Mouse (Mus musculus) lung, embryonic 15.5 days (tissue): ENCODE data around the gene Vezt. TPM values are rescaled to one million over a fixed set of nuclear protein-coding genes. Genes with fewer than 3 reads are reported as not detected.
A peak's percentile ranks its signal among the peaks of the same experiment; 100 is the strongest.

Source experiments
- ATAC-seq: fragments of 200-750 bp; cut with Nextera tagmentation; 2 replicates; pipeline ENCODE4 v1.8.0; 2017; ENCODE audit warnings: moderate number of reproducible peaks, borderline replicate concordance; ENCODE audit not compliant: low FRiP score, low TSS enrichment; ENCODE audit errors: extremely low read depth
- H3K27ac ChIP-seq: fragments of 300-500 bp; sonication (generic); 2 replicates; pipeline ENCODE4 v1.5.1; 2015; ENCODE audit warnings: moderate library complexity, mild to moderate bottlenecking, inconsistent platforms
- H3K27me3 ChIP-seq: fragments of 300-500 bp; sonication (generic); 2 replicates; pipeline ENCODE4 v1.6.1; 2015; ENCODE audit warnings: inconsistent platforms
- H3K36me3 ChIP-seq: fragments of 300-500 bp; sonication (generic); 2 replicates; pipeline ENCODE4 v1.6.1; 2015; ENCODE audit warnings: inconsistent platforms
- H3K4me1 ChIP-seq: fragments of 300-500 bp; sonication (generic); 2 replicates; pipeline ENCODE4 v1.6.1; 2015; ENCODE audit warnings: inconsistent platforms
- H3K4me2 ChIP-seq: fragments of 300-500 bp; sonication (generic); 2 replicates; pipeline ENCODE4 v1.6.1; 2015; ENCODE audit warnings: inconsistent platforms, mild to moderate bottlenecking, moderate library complexity
- H3K4me3 ChIP-seq: fragments of 300-500 bp; sonication (generic); 2 replicates; pipeline ENCODE4 v1.5.1; 2015; ENCODE audit warnings: mild to moderate bottlenecking, inconsistent platforms
- H3K9ac ChIP-seq: fragments of 300-500 bp; sonication (generic); 2 replicates; pipeline ENCODE4 v1.6.1; 2015; ENCODE audit warnings: inconsistent platforms
- H3K9me3 ChIP-seq: fragments of 300-500 bp; sonication (generic); 2 replicates; pipeline ENCODE4 v1.6.1; 2016; ENCODE audit warnings: inconsistent platforms
- WGBS: fragments of 180-500 bp; shearing (Covaris S2); methylation state at CpG from one replicate; pipeline ENCODE4 v1.1.7; 2015; 5-methylcytosine and 5-hydroxymethylcytosine counted together
- polyA plus RNA-seq: library from polyadenylated mRNA; unstranded; fragments of >200 nt; fragmentation: Nextera tagmentation; extraction: Ambion mirVana; gene quantifications from 2 replicates; pipeline ENCODE4 v1.2.1, GENCODE M21; 2015

Vezt gene
- 27.8 TPM in 2 replicates for polyA plus RNA-seq

- Histone ChIP-seq H3K27me3 (no peaks in the 10 kb centered on the region), H3K9ac (peak within 1 kb of the TSS; percentile 86), H3K4me1 (peaks cover 23% of the 10 kb centered on the region), H3K4me2 (peak within 1 kb of the TSS; percentile 78), H3K36me3 (no peaks in the 10 kb centered on the region), H3K4me3 (peak within 1 kb of the TSS; percentile 79), H3K27ac (peak within 1 kb of the TSS; percentile 41), H3K9me3 (no peaks in the 10 kb centered on the region)
- peak; percentile 99 for ATAC-seq
- under 1% methylated on average over 77 of the region's 77 CpGs for WGBS
These were observed at the start of gene Vezt, which contains the start of gene Fgd6 for GRCm38 (mm10) chr10:94035658-94036374. Gene Vezt, minus strand, starts transcription at chr10:94035817. Gene Fgd6, plus strand, starts transcription at chr10:94036001.

- WGBS = 36% methylated on average over 7 of the region's 7 CpGs
- H3K27ac ChIP-seq = no peak overlapping the region
- ATAC-seq = no peak
- H3K4me3 ChIP-seq = no peak overlapping the region
- H3K27me3 ChIP-seq = no peaks in the 10 kb centered on the region
- H3K4me2 ChIP-seq = no peak overlapping the region
- H3K9ac ChIP-seq = no peak overlapping the region
- no peaks in the 10 kb centered on the region for H3K9me3 ChIP-seq
- peaks cover 5% of the 10 kb centered on the region; the same call in 1 of the 2 replicates for H3K4me1 ChIP-seq
- H3K36me3 ChIP-seq = no peaks in the 10 kb centered on the region
These were observed 46.6 kb upstream of the Vezt start for GRCm38 (mm10) chr10:94082040-94082734.

- Histone ChIP-seq H3K4me1 (peaks cover 5% of the 10 kb centered on the region; the same call in 1 of the 2 replicates), H3K27me3 (no peaks in the 10 kb centered on the region), H3K27ac (no peak overlapping the region), H3K4me3 (no peak overlapping the region), H3K36me3 (no peaks in the 10 kb centered on the region), H3K9me3 (no peaks in the 10 kb centered on the region), H3K9ac (no peak overlapping the region), H3K4me2 (no peak overlapping the region)
- ATAC-seq = no peak
- 66% methylated on average over 3 of the region's 3 CpGs for WGBS
These were observed 45.1 kb upstream of the Vezt start for GRCm38 (mm10) chr10:94080740-94081139.

- Histone ChIP-seq H3K4me2 (no peak overlapping the region), H3K36me3 (no peaks in the 10 kb centered on the region), H3K9me3 (no peaks in the 10 kb centered on the region), H3K4me1 (peaks cover 13% of the 10 kb centered on the region), H3K4me3 (no peak overlapping the region), H3K27me3 (no peaks in the 10 kb centered on the region), H3K9ac (no peak overlapping the region), H3K27ac (0 out of 2 replicates have a peak overlapping the region, but pooled peaks have one; percentile 25)
- 86% methylated on average over 14 of the region's 14 CpGs for WGBS
- ATAC-seq = no peak
These were observed 41.6 kb upstream of the Vezt start for GRCm38 (mm10) chr10:94076966-94077825.

GRCm38 (mm10) chr10:94072916-94073465, 37.4 kb upstream of the Vezt start:
- Histone ChIP-seq H3K4me2 (no peak overlapping the region), H3K36me3 (no peaks in the 10 kb centered on the region), H3K27me3 (no peaks in the 10 kb centered on the region), H3K4me1 (peaks cover 13% of the 10 kb centered on the region), H3K9me3 (no peaks in the 10 kb centered on the region), H3K4me3 (no peak overlapping the region), H3K27ac (peak overlapping the region; percentile 46; the same call in 1 of the 2 replicates), H3K9ac (no peak overlapping the region)
- 61% methylated on average over 4 of the region's 4 CpGs for WGBS
- ATAC-seq = no peak

GRCm38 (mm10) chr10:94072261-94072915, 36.8 kb upstream of the Vezt start:
- no peak overlapping the region for H3K4me3 ChIP-seq
- H3K27me3 ChIP-seq = no peaks in the 10 kb centered on the region
- H3K9ac ChIP-seq = no peak overlapping the region
- peaks cover 13% of the 10 kb centered on the region for H3K4me1 ChIP-seq
- H3K9me3 ChIP-seq = no peaks in the 10 kb centered on the region
- peak; percentile 52; the same call in 1 of the 2 replicates for ATAC-seq
- no peak overlapping the region for H3K4me2 ChIP-seq
- WGBS = 22% methylated on average over 10 of the region's 10 CpGs
- H3K27ac ChIP-seq = peak overlapping the region; percentile 46; the same call in 1 of the 2 replicates
- no peaks in the 10 kb centered on the region for H3K36me3 ChIP-seq

- ATAC-seq = no peak
- no peak overlapping the region for H3K9ac ChIP-seq
- H3K4me3 ChIP-seq = no peak overlapping the region
These were observed 36.0 kb upstream of the Vezt start for GRCm38 (mm10) chr10:94071641-94072040.

GRCm38 (mm10) chr10:94068701-94069100, 33.1 kb upstream of the Vezt start:
- Histone ChIP-seq H3K9me3 (no peaks in the 10 kb centered on the region), H3K27ac (no peak overlapping the region), H3K9ac (no peak overlapping the region), H3K36me3 (no peaks in the 10 kb centered on the region), H3K4me3 (no peak overlapping the region), H3K4me2 (no peak overlapping the region), H3K27me3 (no peaks in the 10 kb centered on the region), H3K4me1 (peaks cover 13% of the 10 kb centered on the region)
- ATAC-seq = no peak
- 83% methylated on average over 5 of the region's 5 CpGs for WGBS

More at GRCm38 (mm10) chr10:94071641-94072040, 36.0 kb upstream of the Vezt start:
- Histone ChIP-seq H3K27me3 (no peaks in the 10 kb centered on the region), H3K36me3 (no peaks in the 10 kb centered on the region), H3K4me1 (peaks cover 13% of the 10 kb centered on the region), H3K9me3 (no peaks in the 10 kb centered on the region), H3K4me2 (no peak overlapping the region), H3K27ac (no peak overlapping the region)
- WGBS = 73% methylated on average over 7 of the region's 7 CpGs

GRCm38 (mm10) chr10:94066896-94067295, 31.3 kb upstream of the Vezt start:
- no peak overlapping the region for H3K4me2 ChIP-seq

GRCm38 (mm10) chr10:94062357-94062756, 26.7 kb upstream of the Vezt start:
- Histone ChIP-seq H3K9ac (no peak overlapping the region), H3K4me3 (no peak overlapping the region), H3K27me3 (no peaks in the 10 kb centered on the region), H3K4me2 (no peak overlapping the region), H3K27ac (no peak overlapping the region), H3K9me3 (no peaks in the 10 kb centered on the region), H3K36me3 (no peaks in the 10 kb centered on the region), H3K4me1 (0 out of 2 replicates have a peak, but pooled peaks cover 5% of the 10 kb centered on the region)
- WGBS = 73% methylated on average over 5 of the region's 5 CpGs
- ATAC-seq = no peak

More at GRCm38 (mm10) chr10:94066896-94067295, 31.3 kb upstream of the Vezt start:
- no peaks in the 10 kb centered on the region for H3K27me3 ChIP-seq
- no peak overlapping the region for H3K9ac ChIP-seq
- no peaks in the 10 kb centered on the region for H3K36me3 ChIP-seq
- no peak for ATAC-seq
- 54% methylated on average over 3 of the region's 3 CpGs for WGBS
- no peak overlapping the region for H3K4me3 ChIP-seq
- H3K4me1 ChIP-seq = peaks cover under 1% of the 10 kb centered on the region; the same call in 1 of the 2 replicates
- no peak overlapping the region for H3K27ac ChIP-seq
- no peaks in the 10 kb centered on the region for H3K9me3 ChIP-seq

- no peak overlapping the region for H3K4me2 ChIP-seq
- 51% methylated on average over 8 of the region's 8 CpGs for WGBS
- no peak overlapping the region for H3K9ac ChIP-seq
- H3K36me3 ChIP-seq = no peaks in the 10 kb centered on the region
- no peak for ATAC-seq
- H3K27ac ChIP-seq = no peak overlapping the region
- H3K4me1 ChIP-seq = 0 out of 2 replicates have a peak, but pooled peaks cover 5% of the 10 kb centered on the region
- no peaks in the 10 kb centered on the region for H3K9me3 ChIP-seq
- H3K4me3 ChIP-seq = no peak overlapping the region
- no peaks in the 10 kb centered on the region for H3K27me3 ChIP-seq
These were observed 24.6 kb upstream of the Vezt start for GRCm38 (mm10) chr10:94060190-94060589.
